Mouse (Mus musculus): ENCODE measurements around the gene Errfi1.
A peak's percentile ranks its signal among the peaks of the same experiment; 100 is the strongest.
"Not testable (repeated sequence)": the region's sequence is repeated elsewhere in the genome, so short reads cannot be mapped to it uniquely, and the experiment has no call there.

Errfi1 gene

DNA sequence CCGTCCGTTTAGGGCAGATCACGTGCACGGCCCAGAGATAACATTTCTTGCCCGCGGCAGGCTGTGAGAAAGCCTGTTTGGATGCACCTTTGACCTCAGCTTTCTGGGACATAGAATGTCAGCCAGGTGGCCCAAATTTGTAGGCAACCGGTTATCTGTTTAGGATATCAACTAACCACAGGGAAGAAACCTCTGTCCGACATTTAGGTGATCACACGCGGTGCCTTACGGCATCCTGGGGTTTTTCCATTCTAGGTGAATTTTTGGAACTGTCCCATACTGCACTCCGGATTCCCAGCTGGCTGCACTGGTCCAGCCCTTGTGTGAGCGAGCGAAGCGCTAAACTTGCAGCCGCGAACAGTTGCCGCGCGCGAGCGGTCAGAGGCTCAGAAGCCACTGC is 25.9 kb downstream of the Errfi1 start:
- no peak for DNase-seq (ENCODE audit: low spot score in 2 of 2)

DNA sequence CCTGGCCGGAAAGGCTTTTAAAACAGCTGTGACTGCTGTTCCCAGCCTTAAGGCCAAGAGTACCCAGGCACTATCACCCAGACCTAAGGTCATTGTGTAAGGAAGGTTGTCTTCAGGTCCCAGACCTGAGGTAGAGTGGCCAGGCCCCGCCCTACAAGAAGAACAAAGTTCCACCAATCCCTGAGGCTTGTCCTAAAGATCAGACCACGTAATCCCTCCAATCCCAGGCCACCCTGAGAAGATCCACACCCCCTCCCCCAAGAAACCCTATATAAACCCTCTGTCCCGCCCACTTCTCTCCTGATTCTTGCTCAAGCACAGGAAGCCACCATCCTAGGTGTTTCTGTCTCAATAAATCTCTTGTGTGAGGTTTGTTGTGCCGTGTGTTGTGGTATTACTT is 26.6 kb downstream of the Errfi1 start:
- no peak for DNase-seq (ENCODE audit: low spot score in 2 of 2)

DNA sequence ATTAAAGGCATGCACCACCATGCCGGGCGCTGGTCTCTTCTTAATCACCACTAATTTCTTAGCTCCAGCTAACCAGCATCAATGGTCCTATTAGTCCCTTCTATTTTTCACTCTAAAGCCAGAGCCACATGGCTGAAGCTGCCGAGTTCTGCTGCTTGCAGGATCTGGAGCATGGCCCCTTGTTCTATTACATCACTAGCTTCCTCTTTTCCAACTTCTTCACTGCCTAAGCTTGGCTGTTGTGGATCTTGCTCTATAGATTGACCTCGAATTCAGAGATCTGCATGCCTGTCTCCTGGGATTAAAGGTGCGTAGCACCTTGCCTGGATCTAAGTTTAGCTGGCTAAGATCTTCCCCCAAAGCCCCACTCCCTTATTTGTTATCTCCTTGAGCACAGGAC is 28.9 kb downstream of the Errfi1 start:
- DNase-seq (ENCODE audit: low spot score in 2 of 2): no peak

GRCm38 (mm10) chr4:150887903-150888302 is 34.2 kb downstream of the Errfi1 start:
- no peak for DNase-seq (ENCODE audit: low spot score in 2 of 2)

- no peak for DNase-seq (ENCODE audit: low spot score in 2 of 2)
These were observed 34.8 kb downstream of the Errfi1 start for GRCm38 (mm10) chr4:150888492-150888891.

DNA sequence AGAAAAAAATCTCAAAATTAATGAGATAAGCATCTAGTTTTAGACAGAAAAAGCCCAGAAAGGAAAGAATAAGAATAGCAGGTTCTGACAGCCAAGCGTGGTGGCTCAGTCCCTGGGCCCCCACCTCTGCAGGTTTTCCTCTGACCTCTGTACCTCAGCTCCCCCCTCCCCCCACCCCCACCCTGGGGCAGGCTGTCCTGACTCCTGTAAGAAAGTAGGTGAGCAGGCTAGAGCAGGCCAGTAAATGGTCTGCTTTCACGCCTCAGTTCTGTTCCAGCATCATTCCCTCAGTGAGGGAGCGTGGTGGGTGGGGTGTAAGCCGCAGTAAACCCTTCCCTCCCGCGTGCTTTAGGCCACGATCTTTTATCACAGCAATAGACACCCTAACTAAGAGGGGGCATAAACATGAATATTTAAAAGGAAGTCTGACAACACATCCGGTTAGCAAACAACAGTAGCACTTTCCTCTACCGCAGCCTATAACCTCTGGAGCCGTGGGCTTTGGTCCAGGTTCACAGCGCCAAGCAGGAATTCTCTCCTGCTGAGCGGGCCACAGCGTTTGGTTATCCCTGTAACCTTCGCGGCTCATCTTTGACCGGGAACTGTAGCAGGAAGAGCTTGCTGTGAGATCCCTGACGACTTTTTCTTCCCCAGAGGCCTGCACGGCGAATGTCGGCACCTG is 35.7 kb downstream of the Errfi1 start:
- DNase-seq (ENCODE audit: low spot score in 2 of 2): no peak

DNA sequence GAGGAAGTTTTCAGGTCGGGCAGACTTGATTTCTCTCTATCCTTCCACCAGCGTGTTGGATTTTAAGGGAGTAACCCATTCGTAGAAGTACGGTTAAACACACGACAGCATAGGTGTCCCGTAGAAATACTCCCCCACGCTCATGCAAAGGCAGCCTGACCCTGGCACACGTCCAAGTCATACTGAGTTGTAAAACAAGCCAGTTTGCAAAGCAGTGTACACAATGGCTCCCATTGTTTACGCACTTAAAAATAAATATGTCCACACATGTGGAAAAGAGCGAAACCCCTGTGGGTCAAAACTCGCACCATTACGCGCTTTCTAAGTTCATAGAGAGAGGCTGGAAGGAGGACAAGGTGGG is 36.2 kb downstream of the Errfi1 start:
- no peak for DNase-seq (ENCODE audit: low spot score in 2 of 2)

DNA sequence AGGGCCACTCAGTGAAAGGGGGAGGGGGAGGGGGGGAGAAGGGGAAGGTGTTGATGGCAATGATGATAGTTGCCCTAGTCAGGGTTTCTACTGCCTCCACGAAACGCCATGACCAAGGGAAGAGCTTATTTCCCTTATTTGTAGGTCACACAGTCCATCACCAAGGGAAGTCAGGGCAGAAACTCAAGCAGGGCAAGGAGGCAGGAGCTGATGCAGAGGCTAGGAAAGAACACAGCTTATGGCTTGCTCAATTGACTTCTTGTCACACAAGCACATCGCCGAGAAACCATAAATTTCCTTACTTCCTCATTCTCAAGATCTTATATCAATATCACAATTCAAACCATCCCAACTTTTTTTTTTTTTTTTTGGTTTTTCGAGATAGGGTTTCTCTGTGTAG is 37.6 kb downstream of the Errfi1 start:
- DNase-seq (ENCODE audit: low spot score in 2 of 2): no peak

DNA sequence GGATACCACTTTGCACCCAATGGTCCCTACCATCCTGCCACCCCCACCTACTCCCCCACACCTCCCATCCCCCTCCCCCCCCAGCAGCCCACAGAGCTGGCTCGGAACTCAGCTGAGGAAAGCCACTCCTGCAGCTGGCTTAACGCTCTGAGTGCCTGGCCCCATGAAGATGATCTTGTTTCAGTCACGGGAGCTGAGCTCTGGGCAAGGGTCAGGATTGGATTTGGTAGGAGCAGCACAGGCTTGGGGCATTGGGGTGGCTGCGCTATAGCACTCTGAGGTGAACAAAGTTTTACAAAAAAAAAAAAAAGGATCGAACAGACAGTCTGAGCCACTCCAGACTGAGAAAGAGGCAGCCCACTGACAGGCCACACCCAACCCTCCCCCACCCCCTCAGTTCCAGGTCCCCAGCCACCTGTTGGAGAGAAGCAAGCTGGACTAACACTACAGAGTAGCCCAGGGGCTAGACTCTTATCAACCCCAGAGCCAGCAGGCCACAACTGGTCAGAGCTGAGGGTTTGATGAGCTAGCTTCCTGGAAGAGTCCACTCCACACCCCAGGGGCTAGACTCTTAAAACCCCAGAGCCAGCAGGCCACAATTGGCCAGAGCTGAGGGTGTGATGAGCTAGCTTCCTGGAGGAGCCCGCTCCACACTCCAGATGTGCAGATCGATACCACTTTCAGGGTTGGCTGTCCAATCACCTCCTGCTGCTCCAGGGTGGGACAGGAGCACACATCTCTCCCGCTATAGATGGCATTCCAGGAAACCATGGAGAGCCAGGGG is 41.2 kb downstream of the Errfi1 start:
- no peak for DNase-seq (ENCODE audit: low spot score in 2 of 2)

GRCm38 (mm10) chr4:150896896-150897624 is 43.3 kb downstream of the Errfi1 start:
- DNase-seq (ENCODE audit: low spot score in 2 of 2): no peak

GRCm38 (mm10) chr4:150898716-150899365 is 45.1 kb downstream of the Errfi1 start:
- peak; percentile 55 to 61 for DNase-seq (ENCODE audit: low spot score in 2 of 2)

GRCm38 (mm10) chr4:150900486-150900885 is 46.8 kb downstream of the Errfi1 start:
- no peak for DNase-seq (ENCODE audit: low spot score in 2 of 2)

- DNase-seq (ENCODE audit: low spot score in 2 of 2): peak; percentile 51 to 59
These were observed 47.9 kb downstream of the Errfi1 start for GRCm38 (mm10) chr4:150901651-150902050.

- DNase-seq (ENCODE audit: low spot score in 2 of 2): no peak
These were observed 48.3 kb downstream of the Errfi1 start for GRCm38 (mm10) chr4:150902062-150902461.

- no peak for DNase-seq (ENCODE audit: low spot score in 2 of 2)
These were observed 49.5 kb downstream of the Errfi1 start for GRCm38 (mm10) chr4:150903091-150903742.

- no peak for DNase-seq (ENCODE audit: low spot score in 2 of 2)
These were observed 53.4 kb downstream of the Errfi1 start for GRCm38 (mm10) chr4:150907099-150907498.

- DNase-seq (ENCODE audit: low spot score in 2 of 2): not testable (repeated sequence)
These were observed 54.8 kb downstream of the Errfi1 start for GRCm38 (mm10) chr4:150908512-150908911.

- peak; percentile 99 for DNase-seq (ENCODE audit: low spot score in 2 of 2)
These were observed 55.9 kb downstream of the Errfi1 start for GRCm38 (mm10) chr4:150909451-150910156.

- no peak for DNase-seq (ENCODE audit: low spot score in 2 of 2)
These were observed 56.6 kb downstream of the Errfi1 start for GRCm38 (mm10) chr4:150910164-150910951.

DNA sequence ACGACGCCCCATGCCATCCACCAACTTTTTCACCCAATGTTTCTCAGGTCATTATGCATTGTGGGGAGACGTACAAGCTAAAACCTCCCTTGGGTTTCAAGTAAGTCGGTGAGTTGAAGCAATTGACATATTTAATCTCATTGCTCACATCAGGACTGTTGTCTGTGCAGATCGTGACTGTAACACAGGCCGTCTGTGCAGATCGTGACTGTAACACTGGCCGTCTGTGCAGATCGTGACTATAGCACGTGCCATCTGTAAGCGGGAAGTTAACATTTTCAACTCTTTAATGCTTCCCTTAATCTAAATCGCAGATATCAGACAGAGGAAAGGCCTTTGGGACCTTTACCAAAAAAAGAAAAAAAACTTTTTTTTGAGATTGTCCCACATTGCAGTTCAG is 60.0 kb downstream of the Errfi1 start:
- DNase-seq (ENCODE audit: low spot score in 2 of 2): no peak

Measured in spleen, postnatal 36 days (tissue).